Mouse (Mus musculus) hindbrain, embryonic 14.5 days (tissue): ENCODE measurements around the gene Itpkc. TPM values are rescaled to one million over a fixed set of nuclear protein-coding genes. Genes with fewer than 3 reads are reported as not detected.
A peak's percentile ranks its signal among the peaks of the same experiment; 100 is the strongest.

Experiments
- ATAC-seq: fragments of 200-750 bp; cut with Nextera tagmentation; 2 replicates; pipeline ENCODE4 v1.8.0; 2017; ENCODE audit warnings: moderate number of reproducible peaks, mild to moderate bottlenecking, moderate TSS enrichment, moderate library complexity; ENCODE audit not compliant: low FRiP score
- DNase-seq: peaks from one replicate; pipeline ENCODE4 v3.0.0-alpha.2; 2015; ENCODE audit warnings: low spot score
- H3K27ac ChIP-seq: fragments of 300-500 bp; sonication (generic); 2 replicates; pipeline ENCODE4 v1.5.1; 2014; ENCODE audit warnings: mild to moderate bottlenecking, moderate library complexity
- H3K27me3 ChIP-seq: fragments of 300-500 bp; sonication (generic); 2 replicates; pipeline ENCODE4 v1.6.1; 2014; ENCODE audit warnings: mild to moderate bottlenecking, low read length, mixed read lengths; ENCODE audit not compliant: control insufficient read depth, insufficient read depth
- H3K36me3 ChIP-seq: fragments of 300-500 bp; sonication (generic); replicated peaks from 2 replicates; pipeline ENCODE4 v1.6.1; 2014; ENCODE audit not compliant: control insufficient read depth, insufficient read depth
- H3K4me1 ChIP-seq: fragments of 300-500 bp; sonication (generic); replicated peaks from 2 replicates; pipeline ENCODE4 v1.6.1; 2014; ENCODE audit warnings: antibody characterized with exemption, low read length, mixed read lengths; ENCODE audit not compliant: control insufficient read depth, insufficient read depth
- H3K4me2 ChIP-seq: fragments of 300-500 bp; sonication (generic); replicated peaks from 2 replicates; pipeline ENCODE4 v1.6.1; 2014; ENCODE audit warnings: mild to moderate bottlenecking, moderate library complexity
- H3K4me3 ChIP-seq: fragments of 300-500 bp; sonication (generic); replicated peaks from 2 replicates; pipeline ENCODE4 v1.5.1; 2014; ENCODE audit warnings: mild to moderate bottlenecking, low read length
- H3K9ac ChIP-seq: fragments of 300-500 bp; sonication (generic); 2 replicates; pipeline ENCODE4 v1.6.1; 2014
- H3K9me3 ChIP-seq: fragments of 300-500 bp; sonication (generic); 2 replicates; pipeline ENCODE4 v1.6.1; 2016; ENCODE audit warnings: low read length; ENCODE audit not compliant: control insufficient read depth
- WGBS: fragments of 180-500 bp; shearing (Covaris S2); extraction: QIAGEN DNeasy Blood & Tissue Kit; methylation state at CpG from one replicate; pipeline ENCODE4 v1.1.7; 2014; 5-methylcytosine and 5-hydroxymethylcytosine counted together
- polyA plus RNA-seq: library from polyadenylated mRNA; unstranded; fragments of >200 nt; fragmentation: Nextera tagmentation; extraction: Ambion mirVana; gene quantifications from 2 replicates; pipeline ENCODE4 v1.2.1, GENCODE M21; 2014

Itpkc gene
- polyA plus RNA-seq, 1 experiment from 2014 or later = 6.5 TPM

DNA sequence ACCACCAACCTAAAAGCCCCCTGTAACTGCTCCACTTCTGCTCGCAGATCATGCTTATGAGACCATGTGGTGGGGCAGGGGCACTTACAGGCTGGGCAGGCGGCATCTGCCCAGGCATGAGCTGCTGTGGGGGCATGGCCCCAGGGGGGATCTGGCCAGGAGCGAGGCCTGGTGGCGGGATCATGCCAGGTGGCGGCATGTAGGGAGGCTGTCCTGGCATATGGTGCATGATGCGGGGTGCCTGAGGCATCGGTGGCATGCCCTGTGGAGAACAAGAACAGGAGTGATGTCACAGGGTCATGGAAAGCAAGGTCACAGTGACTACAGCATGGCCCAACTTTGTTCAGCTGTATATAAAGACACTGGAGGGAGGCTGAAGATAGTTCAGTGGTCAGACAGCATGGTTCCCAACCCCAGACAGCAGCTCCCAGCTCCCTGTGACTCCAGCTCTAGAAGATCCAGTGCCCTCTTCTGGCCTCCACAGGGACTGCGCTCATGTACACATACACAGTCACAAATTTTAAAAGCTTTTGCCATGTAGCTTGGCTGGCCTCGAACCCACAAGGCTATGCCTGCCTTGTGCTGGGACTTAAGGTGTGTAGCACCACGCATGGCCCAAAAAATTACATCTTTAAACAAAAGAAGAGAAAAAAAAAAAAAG is 39.1 kb downstream of the Itpkc start:
- H3K4me1 ChIP-seq = peaks cover 2% of the 10 kb centered on the region
- H3K4me2 ChIP-seq = no peak overlapping the region
- H3K36me3 ChIP-seq = peaks cover 96% of the 10 kb centered on the region
- WGBS = 90% methylated on average over 10 of the region's 10 CpGs
- no peak; the same call in 1 of the 2 replicates for ATAC-seq
- H3K9ac ChIP-seq = no peak overlapping the region
- H3K27me3 ChIP-seq = no peaks in the 10 kb centered on the region
- DNase-seq = no peak
- no peak overlapping the region for H3K27ac ChIP-seq
- H3K9me3 ChIP-seq = no peaks in the 10 kb centered on the region
- no peak overlapping the region for H3K4me3 ChIP-seq

- ATAC-seq = no peak
- H3K4me1 ChIP-seq = no peaks in the 10 kb centered on the region
Observed at GRCm38 (mm10) chr7:27185986-27186385, 42.5 kb downstream of the Itpkc start.

GRCm38 (mm10) chr7:27184964-27185363 is 43.5 kb downstream of the Itpkc start:
- Histone ChIP-seq H3K4me3 (no peak overlapping the region), H3K27ac (no peak overlapping the region), H3K9me3 (no peaks in the 10 kb centered on the region), H3K36me3 (peaks cover 72% of the 10 kb centered on the region), H3K4me2 (no peak overlapping the region), H3K9ac (no peak overlapping the region), H3K27me3 (no peaks in the 10 kb centered on the region), H3K4me1 (0 out of 2 replicates have a peak, but pooled peaks cover 4% of the 10 kb centered on the region)
- ATAC-seq (no peak), DNase-seq (no peak)
- WGBS = 87% methylated on average over 3 of the region's 3 CpGs

More at GRCm38 (mm10) chr7:27185986-27186385, 42.5 kb downstream of the Itpkc start:
- H3K9me3 ChIP-seq = no peaks in the 10 kb centered on the region
- no peak overlapping the region for H3K27ac ChIP-seq
- no peak for DNase-seq
- peaks cover 82% of the 10 kb centered on the region for H3K36me3 ChIP-seq
- no peak overlapping the region for H3K4me3 ChIP-seq
- no peaks in the 10 kb centered on the region for H3K27me3 ChIP-seq
- WGBS = 89% methylated on average over 5 of the region's 5 CpGs
- H3K9ac ChIP-seq = no peak overlapping the region
- H3K4me2 ChIP-seq = no peak overlapping the region

DNA sequence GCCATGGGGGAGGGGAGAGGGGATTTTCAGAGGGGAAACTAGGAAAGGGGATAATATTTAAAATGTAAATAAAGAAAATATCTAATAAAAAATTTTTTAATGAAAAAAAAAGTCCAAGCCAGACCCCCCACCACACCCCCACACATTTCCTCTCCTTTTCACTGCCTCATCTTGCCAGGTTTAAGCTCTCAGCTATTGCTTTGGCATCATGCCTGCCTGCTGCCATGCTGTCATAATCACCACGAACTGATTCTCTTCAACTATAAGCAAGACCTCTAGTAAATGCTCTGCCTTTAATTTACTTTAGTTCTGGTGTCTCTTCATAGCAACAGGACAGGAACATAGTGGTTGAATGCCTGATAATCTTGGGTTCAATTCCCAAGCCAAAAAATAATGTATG is 46.0 kb downstream of the Itpkc start:
- ATAC-seq = no peak
- Histone ChIP-seq H3K36me3 (peaks cover 47% of the 10 kb centered on the region), H3K9me3 (no peaks in the 10 kb centered on the region), H3K9ac (no peak overlapping the region), H3K4me3 (no peak overlapping the region), H3K27me3 (no peaks in the 10 kb centered on the region), H3K27ac (no peak overlapping the region), H3K4me2 (no peak overlapping the region), H3K4me1 (peaks cover 13% of the 10 kb centered on the region)
- DNase-seq = no peak
- 65% methylated on average over 1 of the region's 1 CpGs for WGBS

- Histone ChIP-seq H3K4me1 (peaks cover 13% of the 10 kb centered on the region), H3K4me3 (0 out of 2 replicates have a peak within 1 kb of the TSS, but pooled peaks have one; percentile 2), H3K9ac (0 out of 2 replicates have a peak within 1 kb of the TSS, but pooled peaks have one; percentile 16), H3K27me3 (no peaks in the 10 kb centered on the region), H3K36me3 (peaks cover 33% of the 10 kb centered on the region), H3K4me2 (peak within 1 kb of the TSS; percentile 49), H3K27ac (peak within 1 kb of the TSS; percentile 81), H3K9me3 (no peaks in the 10 kb centered on the region)
- WGBS = 65% methylated on average over 14 of the region's 14 CpGs
- ATAC-seq (no peak), DNase-seq (no peak)
Observed at GRCm38 (mm10) chr7:27180837-27181695, 47.4 kb downstream of the Itpkc start, which contains the start of the genes Gm21983 and Mia. Gene Gm21983, minus strand, starts transcription at chr7:27181086. Gene Mia, minus strand, starts transcription at chr7:27181157.

DNA sequence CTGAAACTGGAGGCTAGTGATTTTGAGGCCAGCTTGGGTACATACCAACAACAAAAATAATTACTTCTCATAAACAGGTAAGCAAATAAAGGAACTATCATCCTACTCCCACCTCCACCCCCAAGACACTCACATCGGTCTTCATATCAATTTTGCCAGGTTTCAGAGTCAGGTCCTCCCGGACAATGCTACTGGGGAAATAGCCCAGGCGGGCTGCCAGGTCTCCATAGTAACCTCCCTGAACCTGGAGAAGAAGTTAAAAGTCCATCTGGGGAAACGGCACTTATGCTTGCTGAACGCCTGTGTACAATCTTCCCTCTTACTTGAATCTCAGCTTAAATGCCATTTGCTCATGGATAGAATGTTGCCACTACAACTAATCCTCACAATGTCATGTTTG is 48.4 kb downstream of the Itpkc start:
- 33% methylated on average over 5 of the region's 5 CpGs for WGBS
- peak overlapping the region; percentile 49 for H3K4me2 ChIP-seq
- ATAC-seq (no peak), DNase-seq (peak; percentile 50)
- H3K9ac ChIP-seq = no peak overlapping the region
- peak overlapping the region; percentile 81 for H3K27ac ChIP-seq
- peaks cover 13% of the 10 kb centered on the region for H3K4me1 ChIP-seq
- H3K9me3 ChIP-seq = no peaks in the 10 kb centered on the region
- H3K36me3 ChIP-seq = peaks cover 23% of the 10 kb centered on the region
- H3K4me3 ChIP-seq = no peak overlapping the region
- no peaks in the 10 kb centered on the region for H3K27me3 ChIP-seq

- ATAC-seq (no peak), DNase-seq (no peak)
- Histone ChIP-seq H3K36me3 (peaks cover 20% of the 10 kb centered on the region), H3K27me3 (no peaks in the 10 kb centered on the region), H3K27ac (peak overlapping the region; percentile 81), H3K4me1 (peaks cover 13% of the 10 kb centered on the region), H3K4me2 (peak overlapping the region; percentile 49), H3K4me3 (peak overlapping the region; percentile 70), H3K9ac (peak overlapping the region; percentile 49), H3K9me3 (no peaks in the 10 kb centered on the region)
- WGBS = 46% methylated on average over 16 of the region's 16 CpGs
Observed at GRCm38 (mm10) chr7:27179217-27179918, 49.1 kb downstream of the Itpkc start.

- Histone ChIP-seq H3K27ac (peak within 1 kb of the TSS; percentile 88), H3K9ac (peak within 1 kb of the TSS; percentile 58)
- ATAC-seq = peak; percentile 98
Observed at GRCm38 (mm10) chr7:27178324-27179216, 49.9 kb downstream of the Itpkc start, which contains the start of gene Rab4b. Gene Rab4b, minus strand, starts transcription at chr7:27178896.

More at GRCm38 (mm10) chr7:27178324-27179216, 49.9 kb downstream of the Itpkc start, which contains the start of gene Rab4b:
- H3K9me3 ChIP-seq = no peaks in the 10 kb centered on the region
- H3K4me2 ChIP-seq = peak within 1 kb of the TSS; percentile 53
- peaks cover 13% of the 10 kb centered on the region for H3K4me1 ChIP-seq
- H3K4me3 ChIP-seq = peak within 1 kb of the TSS; percentile 70
- peak; percentile 97 for DNase-seq
- peaks cover 21% of the 10 kb centered on the region for H3K36me3 ChIP-seq
- WGBS = under 1% methylated on average over 53 of the region's 53 CpGs
- no peaks in the 10 kb centered on the region for H3K27me3 ChIP-seq
